Mouse (Mus musculus): ENCODE results near the gene Lrrc23.

DNA sequence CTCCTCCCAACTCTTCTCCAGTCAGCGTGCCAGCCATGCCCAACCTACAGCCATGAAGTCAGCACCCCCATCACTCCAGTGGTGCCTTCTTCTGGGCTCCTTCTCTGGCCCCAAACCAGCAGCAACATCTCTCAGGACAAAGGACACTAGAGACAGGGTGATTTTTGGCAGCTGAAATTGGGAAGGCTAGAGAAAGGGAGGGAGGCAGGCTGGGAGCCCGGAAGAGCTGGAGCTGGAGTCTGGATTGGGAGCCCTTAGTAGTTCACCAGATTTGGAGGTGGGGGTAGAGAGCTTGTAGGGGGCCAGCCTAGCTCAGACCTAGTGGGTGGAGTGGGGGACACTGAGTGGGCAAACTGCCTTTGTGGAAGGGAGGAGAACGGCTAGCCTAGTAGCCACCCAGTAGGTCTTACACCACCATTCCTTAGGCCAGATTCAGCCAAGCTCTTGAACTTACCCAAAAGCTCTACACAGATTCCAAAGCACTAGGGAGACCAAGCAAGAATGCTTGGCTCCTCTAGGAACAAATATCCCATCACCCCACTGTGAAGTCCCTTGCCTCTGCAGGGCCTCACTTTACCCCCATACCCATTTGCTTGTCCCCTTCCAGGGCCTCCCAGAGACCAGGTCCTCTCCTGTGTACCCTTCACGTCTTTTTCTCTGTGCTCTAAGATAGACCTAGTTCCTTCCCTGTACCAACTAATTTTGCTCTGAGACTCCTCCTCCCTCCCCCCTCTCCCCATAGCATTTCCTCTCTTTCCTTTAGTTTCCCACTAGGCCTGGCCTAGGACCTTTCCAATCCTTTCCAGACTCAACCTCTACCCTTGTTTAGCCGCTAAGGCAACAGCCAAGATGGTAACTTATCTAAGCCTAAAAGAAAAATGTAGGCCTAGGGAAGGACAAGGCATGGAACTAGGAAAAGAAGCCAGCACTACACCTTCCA is 21.3 kb downstream of the Lrrc23 start:
- TF ChIP-seq CTCF (IDR thresholded peaks at IDR 0.05; ENCODE audit: low read depth, low read length): no peak
- no peak for TF ChIP-seq POLR2A (IDR thresholded peaks at IDR 0.05; ENCODE audit: insufficient read depth, low read length)
